Mouse (Mus musculus) stomach, embryonic 16.5 days (tissue): ENCODE results near the gene Epha4. TPM values are rescaled to one million over a fixed set of nuclear protein-coding genes. Genes with fewer than 3 reads are reported as not detected.

Experiments used
- ATAC-seq: fragments of 200-750 bp; cut with Nextera tagmentation; 2 replicates; pipeline ENCODE4 v1.8.0; 2017; ENCODE audit warnings: moderate number of reproducible peaks, moderate TSS enrichment; ENCODE audit not compliant: insufficient read depth, low FRiP score
- H3K27ac ChIP-seq: fragments of 300-500 bp; sonication (generic); 2 replicates; pipeline ENCODE4 v1.5.1; 2014; ENCODE audit warnings: low read length
- H3K27me3 ChIP-seq: fragments of 300-500 bp; sonication (generic); 2 replicates; pipeline ENCODE4 v1.6.1; 2014; ENCODE audit warnings: low read length, control low read depth, mixed read lengths; ENCODE audit not compliant: control insufficient read depth, insufficient read depth
- H3K36me3 ChIP-seq: fragments of 300-500 bp; sonication (generic); 2 replicates; pipeline ENCODE4 v1.6.1; 2014; ENCODE audit warnings: low read length; ENCODE audit not compliant: control insufficient read depth, insufficient read depth
- H3K4me1 ChIP-seq: fragments of 300-500 bp; sonication (generic); 2 replicates; pipeline ENCODE4 v1.6.1; 2014; ENCODE audit warnings: low read length, control low read depth, mixed read lengths; ENCODE audit not compliant: control insufficient read depth, insufficient read depth
- H3K4me2 ChIP-seq: fragments of 300-500 bp; sonication (generic); 2 replicates; pipeline ENCODE4 v1.6.1; 2014; ENCODE audit warnings: low read depth, low read length, mixed read lengths
- H3K4me3 ChIP-seq: fragments of 300-500 bp; sonication (generic); replicated peaks from 2 replicates; pipeline ENCODE4 v1.5.1; 2014; ENCODE audit warnings: mild to moderate bottlenecking, low read length
- H3K9ac ChIP-seq: fragments of 300-500 bp; sonication (generic); 2 replicates; pipeline ENCODE4 v1.6.1; 2014; ENCODE audit warnings: low read length
- H3K9me3 ChIP-seq: fragments of 300-500 bp; sonication (generic); replicated peaks from 2 replicates; pipeline ENCODE4 v1.6.1; 2016; ENCODE audit warnings: low read length, control low read depth; ENCODE audit not compliant: control insufficient read depth
- WGBS: fragments of 180-500 bp; shearing (Covaris S2); extraction: QIAGEN DNeasy Blood & Tissue Kit; methylation state at CpG from one replicate; pipeline ENCODE4 v1.1.7; 2014; 5-methylcytosine and 5-hydroxymethylcytosine counted together
- microRNA-seq: library from miRNA; unstranded; fragments of <30 nt; microRNA quantifications from one replicate; pipeline ENCODE4, GENCODE M21; 2016
- polyA plus RNA-seq: library from polyadenylated mRNA; unstranded; fragments of >200 nt; fragmentation: Nextera tagmentation; extraction: Ambion mirVana; gene quantifications from 2 replicates; pipeline ENCODE4 v1.2.1, GENCODE M21; 2015

Epha4 gene
- polyA plus RNA-seq, 1 experiment from 2014 or later: 12.0 TPM

DNA sequence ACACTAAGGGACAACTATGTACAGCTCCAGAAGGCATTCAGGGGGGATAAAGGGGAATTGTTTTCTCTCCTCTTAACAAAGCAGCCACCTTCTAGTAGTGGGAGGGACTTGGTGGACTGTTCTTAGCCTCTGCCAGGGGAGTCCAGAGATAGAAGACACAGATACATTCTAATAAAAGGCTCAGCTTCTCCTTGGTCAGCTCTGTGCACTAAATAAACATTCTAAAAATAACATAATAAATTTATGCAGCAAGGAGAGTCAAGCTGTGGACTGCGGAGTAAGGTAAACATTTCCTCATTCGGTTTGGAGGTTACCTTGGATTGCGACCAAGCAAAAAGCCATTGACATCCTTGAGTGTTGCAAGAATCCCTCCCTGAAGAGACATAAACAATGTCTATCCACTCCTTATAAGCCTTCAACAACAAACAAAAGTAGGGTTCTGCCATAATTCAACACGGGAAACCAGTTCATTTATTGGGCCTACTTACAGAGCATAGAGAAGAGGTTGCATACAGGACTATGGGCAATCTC lies 196.2 kb downstream of the Epha4 start:
- 34% methylated on average over 4 of the region's 4 CpGs for WGBS
- peak; percentile 44; the same call in 1 of the 2 replicates for ATAC-seq
- H3K9me3 ChIP-seq: no peaks in the 10 kb centered on the region

More for the DNA sequence above, 196.2 kb downstream of the Epha4 start:
- Histone ChIP-seq H3K27me3 (no peaks in the 10 kb centered on the region), H3K27ac (no peak overlapping the region), H3K4me1 (0 out of 2 replicates have a peak, but pooled peaks cover 2% of the 10 kb centered on the region), H3K36me3 (no peaks in the 10 kb centered on the region), H3K4me2 (no peak overlapping the region), H3K4me3 (no peak overlapping the region), H3K9ac (no peak overlapping the region)

Small RNAs within 50 kb of the gene (microRNA-seq; reads per million reads assigned to microRNA genes)
- not detected for gene Mir6352
